19 mouse cellular contexts compared by ENCODE assay signal in genomic region chr16:35905819-35906485, GRCm38 (mm10). TPM values are rescaled to one million over a fixed set of nuclear protein-coding genes. Genes with fewer than 3 reads are reported as not detected.
A peak's percentile ranks its signal among the peaks of the same experiment; 100 is the strongest.
DNase-seq lines count a peak whose midpoint lies in the region; ATAC-seq and TF ChIP-seq lines count a peak whose summit lies in the region.
"Had no signal": no experiment of that assay in that cellular context is flagged by ENCODE, and none has a peak within 500 bp of the region (broad histone marks: within the 10 kb centered on the region; RNA-seq: fewer than 3 reads in every experiment).

No protein-coding gene starts in this region.

- peak overlapping the region; percentile 57 for H3K4me2 ChIP-seq in liver, embryonic 14.5 days (ENCODE audit: low read depth)
- H3K4me2 ChIP-seq: embryonic facial prominence, embryonic 12.5 days; hindbrain, embryonic 15.5 days; midbrain, embryonic 11.5 days had no signal

- H3K9ac ChIP-seq in liver, embryonic 14.5 days (replicated peaks), result peak overlapping the region; percentile 45; the same call in 1 of the 2 replicates
- H3K9ac ChIP-seq: embryonic facial prominence, embryonic 12.5 days; hindbrain, embryonic 15.5 days had no signal

- peak; percentile 31 for DNase-seq in thymus, postnatal 4 days
- DNase-seq in thymus, adult 18-20 months, result no peak
- DNase-seq in liver, embryonic 14.5 days (ENCODE audit: low read depth in 3 of 3, low spot score in 3 of 3), result peak; percentile 33 to 51 (median 39)
- no peak for DNase-seq in midbrain, embryonic 10.5 days (ENCODE audit: low spot score)
- no peak for DNase-seq in heart, postnatal 4 days
- DNase-seq in gastrocnemius, postnatal 25 days, result no peak
- DNase-seq: adrenal gland, postnatal 10 days; cerebellum, adult 2 months; gastrocnemius, postnatal 14 days; heart, postnatal 10 days; left cerebral cortex, postnatal 4 days; lung, adult 18-20 months; right cerebral cortex, postnatal 25 days had no signal

- TF ChIP-seq CTCF in liver, embryonic 14.5 days (IDR thresholded peaks at IDR 0.05; ENCODE audit: low read depth), result no peak

- peaks cover 2% of the 10 kb centered on the region; the same call in 1 of the 2 replicates for H3K9me3 ChIP-seq in erythroblast, embryonic 14.5 days (ENCODE audit: control insufficient read depth, low read length)
- H3K9me3 ChIP-seq in liver, embryonic 14.5 days (ENCODE audit: control insufficient read depth, low read length), result no peaks in the 10 kb centered on the region
- H3K9me3 ChIP-seq in midbrain, embryonic 10.5 days (replicated peaks), result 0 out of 2 replicates have a peak, but pooled peaks cover 4% of the 10 kb centered on the region
- H3K9me3 ChIP-seq: embryonic facial prominence, embryonic 12.5 days; hindbrain, embryonic 15.5 days had no signal

- H3K4me3 ChIP-seq in erythroblast, embryonic 14.5 days (replicated peaks), result peak overlapping the region; percentile 57
- peak overlapping the region; percentile 5 to 10; a peak in 3 of 4 replicates for H3K4me3 ChIP-seq in liver, embryonic 14.5 days (ENCODE audit: insufficient read depth in 1 of 2, low read depth in 2 of 2, low read length in 2 of 2)
- H3K4me3 ChIP-seq in midbrain, embryonic 10.5 days, result no peak overlapping the region
- H3K4me3 ChIP-seq: embryonic facial prominence, embryonic 12.5 days; forebrain, embryonic 10.5 days; hindbrain, embryonic 15.5 days had no signal

- 0 out of 2 replicates have a peak, but pooled peaks have one; percentile 31 for TF ChIP-seq EP300 in liver, embryonic 14.5 days (IDR thresholded peaks at IDR 0.05; ENCODE audit: low read depth)

- ATAC-seq in liver, embryonic 14.5 days (ENCODE audit: insufficient read depth), result peak; percentile 83

- H3K36me3 ChIP-seq in erythroblast, embryonic 14.5 days (ENCODE audit: control insufficient read depth), result no peaks in the 10 kb centered on the region
- no peaks in the 10 kb centered on the region for H3K36me3 ChIP-seq in liver, embryonic 14.5 days (replicated peaks; ENCODE audit: control insufficient read depth, insufficient read depth, low read depth)
- H3K36me3 ChIP-seq in midbrain, embryonic 10.5 days, result no peaks in the 10 kb centered on the region
- H3K36me3 ChIP-seq: embryonic facial prominence, embryonic 12.5 days; forebrain, embryonic 10.5 days; hindbrain, embryonic 15.5 days had no signal

- no peaks in the 10 kb centered on the region for H3K27me3 ChIP-seq in erythroblast, embryonic 14.5 days (ENCODE audit: control insufficient read depth)
- no peaks in the 10 kb centered on the region for H3K27me3 ChIP-seq in liver, embryonic 14.5 days (ENCODE audit: control insufficient read depth, insufficient read depth, low read length)
- no peaks in the 10 kb centered on the region for H3K27me3 ChIP-seq in midbrain, embryonic 10.5 days (ENCODE audit: low read depth, poor library complexity, severe bottlenecking)
- H3K27me3 ChIP-seq: embryonic facial prominence, embryonic 12.5 days; hindbrain, embryonic 15.5 days had no signal

- peak overlapping the region; percentile 50 for H3K27ac ChIP-seq in liver, embryonic 14.5 days
- H3K27ac ChIP-seq in midbrain, embryonic 10.5 days (replicated peaks), result no peak overlapping the region
- H3K27ac ChIP-seq: embryonic facial prominence, embryonic 12.5 days; forebrain, embryonic 10.5 days; hindbrain, embryonic 15.5 days; stomach, postnatal 0 days had no signal

- H3K4me1 ChIP-seq in erythroblast, embryonic 14.5 days (ENCODE audit: control insufficient read depth), result peaks cover 27% of the 10 kb centered on the region
- H3K4me1 ChIP-seq in liver, embryonic 14.5 days (replicated peaks; ENCODE audit: control insufficient read depth in 2 of 2, insufficient read depth in 2 of 2, low read length in 1 of 2), result peaks cover 2 to 8% of the 10 kb centered on the region in 2 experiments; a peak in 3 of 4 replicates
- no peaks in the 10 kb centered on the region for H3K4me1 ChIP-seq in midbrain, embryonic 10.5 days
- H3K4me1 ChIP-seq: embryonic facial prominence, embryonic 12.5 days; forebrain, embryonic 10.5 days; hindbrain, embryonic 15.5 days had no signal

- 31% methylated on average over 6 of the region's 6 CpGs for WGBS in liver, embryonic 14.5 days (ENCODE audit: insufficient replicate concordance)
- WGBS in midbrain, embryonic 10.5 days, result 84% methylated on average over 6 of the region's 6 CpGs

RNA-seq across cellular contexts. Expression of gene Parp9, which starts 32.3 kb away (rescaled TPM):
- 0.03 and 0.05 TPM in 2 replicates for polyA plus RNA-seq in erythroblast, embryonic 14.5 days (2012)
- 2.8 and 4.3 TPM in 2 replicates for polyA plus RNA-seq in liver, embryonic 14.5 days (2012; rRNA removed)
- polyA plus RNA-seq in liver, embryonic 14.5 days (2014; fragmentation: Nextera tagmentation; extraction: Ambion mirVana), result 6.9 and 7.6 TPM in 2 replicates
- polyA plus RNA-seq in midbrain, embryonic 10.5 days (2016; fragmentation: Nextera tagmentation; extraction: Ambion mirVana), result 2.1 and 2.3 TPM in 2 replicates
- 10 to 100 TPM; 12.4 to 14.0 TPM for total RNA-seq in heart, postnatal 4 days (2021)
- total RNA-seq in gastrocnemius, postnatal 25 days (2021), result 1 to 10 TPM; 4.0 to 4.3 TPM

RNA-seq across cellular contexts. Expression of gene Dtx3l, which starts 33.0 kb away (rescaled TPM):
- polyA plus RNA-seq in erythroblast, embryonic 14.5 days (2012), result 0.03 and 0.04 TPM in 2 replicates
- 1.5 and 1.9 TPM in 2 replicates for polyA plus RNA-seq in liver, embryonic 14.5 days (2012; rRNA removed)
- 3.2 and 3.5 TPM in 2 replicates for polyA plus RNA-seq in liver, embryonic 14.5 days (2014; fragmentation: Nextera tagmentation; extraction: Ambion mirVana)
- 2.8 and 2.9 TPM in 2 replicates for polyA plus RNA-seq in midbrain, embryonic 10.5 days (2016; fragmentation: Nextera tagmentation; extraction: Ambion mirVana)
- 10 to 100 TPM in 1 of 2 experiments, 1 to 10 TPM in 1; 9.5 to 10.3 TPM for total RNA-seq in heart, postnatal 4 days (2021)
- total RNA-seq in gastrocnemius, postnatal 25 days (2021), result 1 to 10 TPM; 3.2 to 4.2 TPM

RNA-seq across cellular contexts. Expression of gene Parp14, which starts 34.6 kb away (rescaled TPM):
- 0.18 TPM in 1 of 2 replicates, not detected in the other for polyA plus RNA-seq in erythroblast, embryonic 14.5 days (2012)
- 0.65 and 1.1 TPM in 2 replicates for polyA plus RNA-seq in liver, embryonic 14.5 days (2012; rRNA removed)
- 0.88 and 0.97 TPM in 2 replicates for polyA plus RNA-seq in liver, embryonic 14.5 days (2014; fragmentation: Nextera tagmentation; extraction: Ambion mirVana)
- polyA plus RNA-seq in midbrain, embryonic 10.5 days (2016; fragmentation: Nextera tagmentation; extraction: Ambion mirVana), result 0.16 and 0.32 TPM in 2 replicates
- 1 to 10 TPM; 5.2 to 5.4 TPM for total RNA-seq in heart, postnatal 4 days (2021)
- 1 to 10 TPM; 3.2 to 3.3 TPM for total RNA-seq in gastrocnemius, postnatal 25 days (2021)

Comparison
In these comparisons a context has a peak if more than half of its experiments do, and no peak if none do; other contexts are left out.
1. DNase-seq: peak in thymus, postnatal 4 days (single experiment) and liver, embryonic 14.5 days (3 of 3); none in thymus, adult 18-20 months (0 of 2), midbrain, embryonic 10.5 days (single experiment), heart, postnatal 4 days (single experiment) and gastrocnemius, postnatal 25 days (single experiment).